Mouse (Mus musculus): ENCODE measurements around the gene Helz2. TPM values are rescaled to one million over a fixed set of nuclear protein-coding genes. Genes with fewer than 3 reads are reported as not detected.

The Helz2 gene
- polyA plus RNA-seq, 1 experiment = 4.0 TPM

- H3K4me3 ChIP-seq (ENCODE audit: insufficient read depth, low read depth, low read length) = no peak overlapping the region
- H3K4me1 ChIP-seq (ENCODE audit: control insufficient read depth, insufficient read depth, insufficient read length, low read length) = peaks cover 8% of the 10 kb centered on the region; the same call in 1 of the 2 replicates
- no peak overlapping the region for H3K27ac ChIP-seq (replicated peaks; ENCODE audit: low read depth, low read length)
These were observed 14.7 kb downstream of the Helz2 start for GRCm38 (mm10) chr2:181227122-181227521.

GRCm38 (mm10) chr2:181224994-181225393 lies 16.8 kb downstream of the Helz2 start:
- H3K27ac ChIP-seq (replicated peaks; ENCODE audit: low read depth, low read length) = no peak overlapping the region
- H3K4me3 ChIP-seq (ENCODE audit: insufficient read depth, low read depth, low read length) = no peak overlapping the region
- H3K4me1 ChIP-seq (ENCODE audit: control insufficient read depth, insufficient read depth, insufficient read length, low read length) = peaks cover 16% of the 10 kb centered on the region; the same call in 1 of the 2 replicates

- H3K27ac ChIP-seq (replicated peaks; ENCODE audit: low read depth, low read length) = peak overlapping the region; percentile 35
- no peak overlapping the region for H3K4me3 ChIP-seq (ENCODE audit: insufficient read depth, low read depth, low read length)
These were observed 21.5 kb downstream of the Helz2 start for GRCm38 (mm10) chr2:181220361-181220760.

GRCm38 (mm10) chr2:181219538-181220216 lies 22.1 kb downstream of the Helz2 start, which contains the start of gene Fndc11:
Gene Fndc11, plus strand, starts transcription at chr2:181220013.
- Histone ChIP-seq H3K4me1 (ENCODE audit: control insufficient read depth, insufficient read depth, insufficient read length, low read length) (peaks cover 12% of the 10 kb centered on the region; the same call in 1 of the 2 replicates), H3K4me3 (ENCODE audit: insufficient read depth, low read depth, low read length) (peak within 1 kb of the TSS; percentile 9; the same call in 1 of the 2 replicates), H3K27ac (replicated peaks; ENCODE audit: low read depth, low read length) (peak within 1 kb of the TSS; percentile 35)

More at GRCm38 (mm10) chr2:181220361-181220760, 21.5 kb downstream of the Helz2 start:
- H3K4me1 ChIP-seq (ENCODE audit: control insufficient read depth, insufficient read depth, insufficient read length, low read length) = peaks cover 12% of the 10 kb centered on the region; the same call in 1 of the 2 replicates

- no peak overlapping the region for H3K4me3 ChIP-seq (ENCODE audit: insufficient read depth, low read depth, low read length)
- peak overlapping the region; percentile 35 for H3K27ac ChIP-seq (replicated peaks; ENCODE audit: low read depth, low read length)
- H3K4me1 ChIP-seq (ENCODE audit: control insufficient read depth, insufficient read depth, insufficient read length, low read length) = peaks cover 12% of the 10 kb centered on the region; the same call in 1 of the 2 replicates
These were observed 22.8 kb downstream of the Helz2 start for GRCm38 (mm10) chr2:181218881-181219485.

GRCm38 (mm10) chr2:181216037-181216436 lies 25.8 kb downstream of the Helz2 start:
- Histone ChIP-seq H3K4me1 (ENCODE audit: control insufficient read depth, insufficient read depth, insufficient read length, low read length) (peaks cover 11% of the 10 kb centered on the region; the same call in 1 of the 2 replicates), H3K4me3 (ENCODE audit: insufficient read depth, low read depth, low read length) (no peak overlapping the region), H3K27ac (replicated peaks; ENCODE audit: low read depth, low read length) (no peak overlapping the region)

- Histone ChIP-seq H3K4me3 (ENCODE audit: insufficient read depth, low read depth, low read length) (peak within 1 kb of the TSS; percentile 66), H3K27ac (replicated peaks; ENCODE audit: low read depth, low read length) (peak within 1 kb of the TSS; percentile 19; the same call in 1 of the 2 replicates), H3K4me1 (ENCODE audit: control insufficient read depth, insufficient read depth, insufficient read length, low read length) (no peaks in the 10 kb centered on the region)
These were observed 28.8 kb downstream of the Helz2 start, which contains the start of gene Srms for GRCm38 (mm10) chr2:181213021-181213445. Gene Srms, minus strand, starts transcription at chr2:181213185.

GRCm38 (mm10) chr2:181212389-181213020 lies 29.3 kb downstream of the Helz2 start:
- peak overlapping the region; percentile 19; the same call in 1 of the 2 replicates for H3K27ac ChIP-seq (replicated peaks; ENCODE audit: low read depth, low read length)
- H3K4me1 ChIP-seq (ENCODE audit: control insufficient read depth, insufficient read depth, insufficient read length, low read length) = no peaks in the 10 kb centered on the region

GRCm38 (mm10) chr2:181206118-181206517 lies 35.7 kb downstream of the Helz2 start:
- no peak overlapping the region for H3K27ac ChIP-seq (replicated peaks; ENCODE audit: low read depth, low read length)
- H3K4me3 ChIP-seq (ENCODE audit: insufficient read depth, low read depth, low read length) = no peak overlapping the region
- no peaks in the 10 kb centered on the region for H3K4me1 ChIP-seq (ENCODE audit: control insufficient read depth, insufficient read depth, insufficient read length, low read length)

More at GRCm38 (mm10) chr2:181212389-181213020, 29.3 kb downstream of the Helz2 start:
- H3K4me3 ChIP-seq (ENCODE audit: insufficient read depth, low read depth, low read length) = peak overlapping the region; percentile 66

- Histone ChIP-seq H3K27ac (replicated peaks; ENCODE audit: low read depth, low read length) (no peak overlapping the region), H3K4me3 (ENCODE audit: insufficient read depth, low read depth, low read length) (no peak overlapping the region), H3K4me1 (ENCODE audit: control insufficient read depth, insufficient read depth, insufficient read length, low read length) (no peaks in the 10 kb centered on the region)
These were observed 36.1 kb downstream of the Helz2 start for GRCm38 (mm10) chr2:181205678-181206077.

- no peak overlapping the region for H3K4me3 ChIP-seq (ENCODE audit: insufficient read depth, low read depth, low read length)
- H3K27ac ChIP-seq (replicated peaks; ENCODE audit: low read depth, low read length) = no peak overlapping the region
- H3K4me1 ChIP-seq (ENCODE audit: control insufficient read depth, insufficient read depth, insufficient read length, low read length) = no peaks in the 10 kb centered on the region
These were observed 38.9 kb downstream of the Helz2 start for GRCm38 (mm10) chr2:181202886-181203285.

GRCm38 (mm10) chr2:181202422-181202821 lies 39.4 kb downstream of the Helz2 start, which contains the start of gene Ptk6:
Gene Ptk6, minus strand, starts transcription at chr2:181202789.
- no peak within 1 kb of the TSS for H3K27ac ChIP-seq (replicated peaks; ENCODE audit: low read depth, low read length)
- no peak within 1 kb of the TSS for H3K4me3 ChIP-seq (ENCODE audit: insufficient read depth, low read depth, low read length)

GRCm38 (mm10) chr2:181201606-181202005 lies 40.2 kb downstream of the Helz2 start:
- H3K4me1 ChIP-seq (ENCODE audit: control insufficient read depth, insufficient read depth, insufficient read length, low read length) = no peaks in the 10 kb centered on the region
- H3K4me3 ChIP-seq (ENCODE audit: insufficient read depth, low read depth, low read length) = no peak overlapping the region
- H3K27ac ChIP-seq (replicated peaks; ENCODE audit: low read depth, low read length) = no peak overlapping the region

More at GRCm38 (mm10) chr2:181202422-181202821, 39.4 kb downstream of the Helz2 start, which contains the start of gene Ptk6:
- no peaks in the 10 kb centered on the region for H3K4me1 ChIP-seq (ENCODE audit: control insufficient read depth, insufficient read depth, insufficient read length, low read length)

- no peak overlapping the region for H3K4me3 ChIP-seq (ENCODE audit: insufficient read depth, low read depth, low read length)
- H3K4me1 ChIP-seq (ENCODE audit: control insufficient read depth, insufficient read depth, insufficient read length, low read length) = no peaks in the 10 kb centered on the region
- no peak overlapping the region for H3K27ac ChIP-seq (replicated peaks; ENCODE audit: low read depth, low read length)
These were observed 45.1 kb downstream of the Helz2 start for GRCm38 (mm10) chr2:181196628-181197300.

All from brown adipose tissue, adult 24 weeks (tissue).